9 mouse cellular contexts compared by ENCODE assay signal in the genomic region with DNA sequence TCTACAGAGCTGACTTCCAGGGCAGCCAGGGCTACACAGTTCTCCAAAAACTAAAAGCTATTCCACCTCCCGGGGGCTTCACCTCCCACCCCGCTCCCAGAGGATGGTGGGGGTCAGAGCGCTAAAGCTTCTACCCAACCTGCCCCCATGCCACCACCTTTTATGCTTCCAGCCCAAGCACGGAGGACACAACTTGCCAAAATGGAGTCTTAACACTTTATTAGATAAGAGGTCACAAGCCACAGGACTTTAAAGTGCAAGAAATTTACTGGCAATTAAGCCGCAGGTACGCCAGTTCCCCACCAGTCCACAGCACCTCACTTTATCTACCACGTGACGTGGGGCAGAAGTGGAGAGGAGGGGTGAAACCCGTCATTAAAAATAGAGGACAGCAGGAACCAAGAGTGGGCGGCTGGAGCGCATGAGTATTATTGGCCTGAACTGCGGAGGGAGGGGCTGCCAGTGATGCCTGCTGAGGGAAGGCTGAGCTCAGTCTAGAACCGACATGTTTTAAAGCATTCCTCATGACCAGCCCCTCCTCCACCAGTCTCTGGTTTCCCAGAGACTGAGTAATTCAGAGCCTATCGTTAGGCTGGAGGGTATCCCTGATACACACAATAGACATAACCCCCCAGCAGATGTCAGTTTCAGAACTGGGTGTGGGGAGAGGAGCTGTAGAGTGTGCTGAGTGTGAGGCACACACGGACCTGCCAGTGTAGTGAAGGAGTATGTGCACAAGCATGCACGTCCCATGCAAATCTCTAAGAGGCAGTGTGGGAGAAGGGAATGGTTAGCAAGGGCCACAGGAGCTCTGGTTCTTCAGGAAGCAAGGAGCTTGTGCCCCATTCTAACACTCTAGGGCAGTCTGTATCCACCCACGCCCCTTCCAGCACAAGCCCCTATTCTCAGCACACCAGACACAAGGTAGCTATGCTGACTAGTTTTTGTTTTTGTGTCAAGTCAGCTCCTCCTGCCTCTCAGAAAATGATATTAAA. TPM values are rescaled to one million over a fixed set of nuclear protein-coding genes. Genes with fewer than 3 reads are reported as not detected.
DNase-seq lines count a peak whose midpoint lies in the region; ATAC-seq lines count a peak whose summit lies in the region.
"Had no signal": no experiment of that assay in that cellular context is flagged by ENCODE, and none has a peak within 500 bp of the region (broad histone marks: within the 10 kb centered on the region; RNA-seq: fewer than 3 reads in every experiment).

No protein-coding gene starts in this region.

- WGBS in heart, embryonic 13.5 days: 36% methylated on average over 17 of the region's 17 CpGs
- 54% methylated on average over 17 of the region's 17 CpGs for WGBS in embryonic facial prominence, embryonic 14.5 days
- WGBS in liver, embryonic 15.5 days (ENCODE audit: insufficient replicate concordance): 58% methylated on average over 17 of the region's 17 CpGs

- H3K27me3 ChIP-seq in heart, embryonic 13.5 days (replicated peaks): no peaks in the 10 kb centered on the region
- no peaks in the 10 kb centered on the region for H3K27me3 ChIP-seq in embryonic facial prominence, embryonic 14.5 days (replicated peaks; ENCODE audit: control insufficient read depth, insufficient read depth, low read length)
- H3K27me3 ChIP-seq in liver, embryonic 15.5 days: no peaks in the 10 kb centered on the region; the same call in 1 of the 2 replicates

- H3K9ac ChIP-seq in heart, embryonic 13.5 days: peak overlapping the region; percentile 47; the same call in 1 of the 2 replicates
- no peak overlapping the region; the same call in 1 of the 2 replicates for H3K9ac ChIP-seq in embryonic facial prominence, embryonic 14.5 days (ENCODE audit: low read depth, low read length)
- H3K9ac ChIP-seq in liver, embryonic 15.5 days: no peak overlapping the region

- no peak overlapping the region for H3K4me3 ChIP-seq in heart, embryonic 13.5 days
- no peak overlapping the region for H3K4me3 ChIP-seq in embryonic facial prominence, embryonic 14.5 days (ENCODE audit: low read depth, low read length)
- no peak overlapping the region for H3K4me3 ChIP-seq in liver, embryonic 15.5 days (replicated peaks)

- peak overlapping the region; percentile 85 for H3K27ac ChIP-seq in heart, embryonic 13.5 days (replicated peaks)
- H3K27ac ChIP-seq in embryonic facial prominence, embryonic 14.5 days (replicated peaks; ENCODE audit: low read depth, low read length): 0 out of 2 replicates have a peak overlapping the region, but pooled peaks have one; percentile 3
- H3K27ac ChIP-seq in liver, embryonic 15.5 days (replicated peaks): peak overlapping the region; percentile 91

- peaks cover 53% of the 10 kb centered on the region for H3K4me1 ChIP-seq in heart, embryonic 13.5 days
- peaks cover 18% of the 10 kb centered on the region for H3K4me1 ChIP-seq in embryonic facial prominence, embryonic 14.5 days (ENCODE audit: control insufficient read depth, insufficient read depth, low read length)
- H3K4me1 ChIP-seq in liver, embryonic 15.5 days (replicated peaks): peaks cover 41% of the 10 kb centered on the region

- H3K4me2 ChIP-seq in heart, embryonic 13.5 days: no peak overlapping the region
- no peak overlapping the region for H3K4me2 ChIP-seq in embryonic facial prominence, embryonic 14.5 days (ENCODE audit: low read depth, low read length)
- H3K4me2 ChIP-seq in liver, embryonic 15.5 days: 0 out of 2 replicates have a peak overlapping the region, but pooled peaks have one; percentile 66

- no peak for DNase-seq in heart, adult 8-10 months (ENCODE audit: low spot score)
- DNase-seq in ZHBTc4 (ENCODE audit: low read depth, low spot score): peak; percentile 40
- DNase-seq in embryonic facial prominence, embryonic 14.5 days (ENCODE audit: low spot score): peak; percentile 23
- DNase-seq in adrenal gland, adult 18-20 months (ENCODE audit: low spot score in 2 of 2): no peak
- DNase-seq in B cell, adult 2 months: no peak

- ATAC-seq in heart, embryonic 13.5 days (ENCODE audit: extremely low read depth, insufficient number of reproducible peaks, low FRiP score, low TSS enrichment): no peak
- ATAC-seq in embryonic facial prominence, embryonic 14.5 days (ENCODE audit: low read depth): no peak
- no peak for ATAC-seq in liver, embryonic 15.5 days (ENCODE audit: insufficient read depth)
- no peak for ATAC-seq in megakaryocyte progenitor cell, adult 5-6 weeks (replicated peaks; ENCODE audit: poor library complexity)

- peaks cover 43% of the 10 kb centered on the region for H3K36me3 ChIP-seq in heart, embryonic 13.5 days
- H3K36me3 ChIP-seq in embryonic facial prominence, embryonic 14.5 days (ENCODE audit: control insufficient read depth, insufficient read depth, low read length): peaks cover 39% of the 10 kb centered on the region
- peaks cover 33% of the 10 kb centered on the region for H3K36me3 ChIP-seq in liver, embryonic 15.5 days (replicated peaks)

- H3K9me3 ChIP-seq in heart, embryonic 13.5 days: no peaks in the 10 kb centered on the region
- no peaks in the 10 kb centered on the region for H3K9me3 ChIP-seq in embryonic facial prominence, embryonic 14.5 days (ENCODE audit: control insufficient read depth, low read length)
- no peaks in the 10 kb centered on the region for H3K9me3 ChIP-seq in liver, embryonic 15.5 days (replicated peaks)
- H3K9me3 ChIP-seq: G1E had no signal

RNA-seq across cellular contexts. Expression of a gene that starts 16.0 kb away (rescaled TPM):
- polyA plus RNA-seq in heart, embryonic 13.5 days (2015; fragmentation: Nextera tagmentation; extraction: Ambion mirVana): 0.19 and 0.33 TPM in 2 replicates
- total RNA-seq in heart, adult 8-10 months (2022): under 1 TPM in 2 of 4 experiments, not detected in 2; 0.14 to 0.19 TPM
- polyA plus RNA-seq in embryonic facial prominence, embryonic 14.5 days (2014; fragmentation: Nextera tagmentation; extraction: Ambion mirVana): 0.28 TPM in 1 of 2 replicates, not detected in the other
- polyA plus RNA-seq in liver, embryonic 15.5 days (2015; fragmentation: Nextera tagmentation; extraction: Ambion mirVana): 0.05 TPM in 1 of 2 replicates, not detected in the other
- under 1 TPM in 1 of 2 experiments, not detected in 1; 0.51 TPM for total RNA-seq in adrenal gland, adult 18-20 months (2021)
- not detected in 2 replicates for total RNA-seq in megakaryocyte progenitor cell, adult 5-6 weeks (2015)
- total RNA-seq in megakaryocyte progenitor cell, adult 5-6 weeks (2017): 0.41 TPM in 1 of 2 replicates, not detected in the other
- total RNA-seq: G1E had no signal
- polyA plus RNA-seq: G1E had no signal

RNA-seq across cellular contexts. Expression of a gene that starts 20.1 kb away (rescaled TPM):
- 7.6 and 8.5 TPM in 2 replicates for polyA plus RNA-seq in heart, embryonic 13.5 days (2015; fragmentation: Nextera tagmentation; extraction: Ambion mirVana)
- total RNA-seq in heart, adult 8-10 months (2022): 10 to 100 TPM; 23.4 to 29.9 (median 28.1) TPM
- 17.7 and 20.9 TPM in 2 replicates for polyA plus RNA-seq in embryonic facial prominence, embryonic 14.5 days (2014; fragmentation: Nextera tagmentation; extraction: Ambion mirVana)
- 1.5 and 1.9 TPM in 2 replicates for polyA plus RNA-seq in liver, embryonic 15.5 days (2015; fragmentation: Nextera tagmentation; extraction: Ambion mirVana)
- 10 to 100 TPM; 24.3 to 25.6 TPM for total RNA-seq in adrenal gland, adult 18-20 months (2021)
- 0.66 TPM in 1 of 2 replicates, not detected in the other for total RNA-seq in megakaryocyte progenitor cell, adult 5-6 weeks (2015)
- total RNA-seq in megakaryocyte progenitor cell, adult 5-6 weeks (2017): 0.14 and 1.0 TPM in 2 replicates

RNA-seq across cellular contexts. Expression of a gene that starts 20.9 kb away (rescaled TPM):
- polyA plus RNA-seq in heart, embryonic 13.5 days (2015; fragmentation: Nextera tagmentation; extraction: Ambion mirVana): 0.52 and 0.55 TPM in 2 replicates
- 1 to 10 TPM; 1.1 to 2.9 (median 1.5) TPM for total RNA-seq in heart, adult 8-10 months (2022)
- 1.6 and 1.9 TPM in 2 replicates for polyA plus RNA-seq in embryonic facial prominence, embryonic 14.5 days (2014; fragmentation: Nextera tagmentation; extraction: Ambion mirVana)
- 0.07 and 0.12 TPM in 2 replicates for polyA plus RNA-seq in liver, embryonic 15.5 days (2015; fragmentation: Nextera tagmentation; extraction: Ambion mirVana)
- 1 to 10 TPM; 6.4 to 7.3 TPM for total RNA-seq in adrenal gland, adult 18-20 months (2021)
- 0.51 and 0.77 TPM in 2 replicates for total RNA-seq in megakaryocyte progenitor cell, adult 5-6 weeks (2015)
- 0.34 and 0.87 TPM in 2 replicates for total RNA-seq in megakaryocyte progenitor cell, adult 5-6 weeks (2017)

RNA-seq across cellular contexts. Expression of a gene that starts 35.1 kb away (rescaled TPM):
- polyA plus RNA-seq in heart, embryonic 13.5 days (2015; fragmentation: Nextera tagmentation; extraction: Ambion mirVana): 11.6 and 11.7 TPM in 2 replicates
- 10 to 100 TPM; 28.6 to 37.3 (median 31.7) TPM for total RNA-seq in heart, adult 8-10 months (2022)
- polyA plus RNA-seq in embryonic facial prominence, embryonic 14.5 days (2014; fragmentation: Nextera tagmentation; extraction: Ambion mirVana): 14.8 and 15.5 TPM in 2 replicates
- 9.8 and 11.0 TPM in 2 replicates for polyA plus RNA-seq in liver, embryonic 15.5 days (2015; fragmentation: Nextera tagmentation; extraction: Ambion mirVana)
- 10 to 100 TPM; 29.5 to 35.6 TPM for total RNA-seq in adrenal gland, adult 18-20 months (2021)
- 13.8 and 15.8 TPM in 2 replicates for total RNA-seq in megakaryocyte progenitor cell, adult 5-6 weeks (2015)
- 13.2 and 15.8 TPM in 2 replicates for total RNA-seq in megakaryocyte progenitor cell, adult 5-6 weeks (2017)

RNA-seq across cellular contexts. Expression of a gene that starts 35.5 kb away (rescaled TPM):
- 3.1 and 4.3 TPM in 2 replicates for polyA plus RNA-seq in heart, embryonic 13.5 days (2015; fragmentation: Nextera tagmentation; extraction: Ambion mirVana)
- total RNA-seq in heart, adult 8-10 months (2022): 1 to 10 TPM; 2.7 to 4.9 (median 3.0) TPM
- 6.6 and 8.4 TPM in 2 replicates for polyA plus RNA-seq in embryonic facial prominence, embryonic 14.5 days (2014; fragmentation: Nextera tagmentation; extraction: Ambion mirVana)
- 0.05 and 0.24 TPM in 2 replicates for polyA plus RNA-seq in liver, embryonic 15.5 days (2015; fragmentation: Nextera tagmentation; extraction: Ambion mirVana)
- total RNA-seq in adrenal gland, adult 18-20 months (2021): 1 to 10 TPM; 5.9 to 6.4 TPM
- not detected in 2 replicates for total RNA-seq in megakaryocyte progenitor cell, adult 5-6 weeks (2015)
- not detected in 2 replicates for total RNA-seq in megakaryocyte progenitor cell, adult 5-6 weeks (2017)
- total RNA-seq: G1E had no signal
- polyA plus RNA-seq: G1E had no signal

Comparison
In these comparisons a context has a peak if more than half of its experiments do, and no peak if none do; other contexts are left out.
1. H3K27ac ChIP-seq: peak in every context shown above with its lines; median percentile 91 in liver, embryonic 15.5 days; 85 in heart, embryonic 13.5 days; 3 in embryonic facial prominence, embryonic 14.5 days.
2. DNase-seq: peak in ZHBTc4 (single experiment) and embryonic facial prominence, embryonic 14.5 days (single experiment); none in heart, adult 8-10 months (single experiment), adrenal gland, adult 18-20 months (0 of 2) and B cell, adult 2 months (0 of 2).
3. RNA of a gene that starts 20.1 kb away (total RNA-seq): 23.4 to 29.9 TPM in heart, adult 8-10 months and 24.3 to 25.6 TPM in adrenal gland, adult 18-20 months; 0.14 to 1.0 TPM in megakaryocyte progenitor cell, adult 5-6 weeks; every median in the first group is over 10 times any median in the second.